Mouse (Mus musculus) spleen, adult 2 months (tissue): ENCODE measurements around the gene Ppox.

Experiments
- CTCF ChIP-seq: fragments of 200-500 bp; IDR thresholded peaks from 2 replicates; pipeline ENCODE4 v1.5.1; 2011; ENCODE audit warnings: mild to moderate bottlenecking, inconsistent platforms; ENCODE audit not compliant: insufficient read depth, insufficient read length, insufficient replicate concordance; ENCODE audit errors: extremely low read depth
- POLR2A ChIP-seq: fragments of 200-500 bp; IDR thresholded peaks from 2 replicates; pipeline ENCODE4 v1.6.1; 2011; ENCODE audit warnings: low read depth, low read length, inconsistent platforms

DNA sequence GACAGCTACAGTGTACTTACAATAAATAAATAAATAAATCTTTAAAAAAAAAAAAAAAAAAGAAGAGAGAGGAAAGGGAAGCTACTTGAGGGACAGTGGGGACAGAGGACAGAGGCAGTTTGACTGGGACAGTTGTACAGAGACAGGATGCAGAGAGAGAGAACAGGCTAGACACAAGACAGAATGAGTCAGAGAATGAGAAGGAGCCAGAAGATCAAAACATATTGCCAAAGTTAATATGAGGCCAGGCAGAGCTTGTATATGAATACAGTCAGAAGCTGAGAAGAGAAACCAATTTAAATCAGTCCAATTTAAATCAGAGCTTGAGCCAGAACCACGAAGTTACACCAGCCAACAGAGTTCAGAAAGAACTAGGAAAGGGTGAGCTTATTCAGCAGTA is 12.6 kb downstream of the Ppox start:
- TF ChIP-seq CTCF, result no peak
- TF ChIP-seq POLR2A, result no peak
